Mouse (Mus musculus): ENCODE data around the gene H2afx.

DNA sequence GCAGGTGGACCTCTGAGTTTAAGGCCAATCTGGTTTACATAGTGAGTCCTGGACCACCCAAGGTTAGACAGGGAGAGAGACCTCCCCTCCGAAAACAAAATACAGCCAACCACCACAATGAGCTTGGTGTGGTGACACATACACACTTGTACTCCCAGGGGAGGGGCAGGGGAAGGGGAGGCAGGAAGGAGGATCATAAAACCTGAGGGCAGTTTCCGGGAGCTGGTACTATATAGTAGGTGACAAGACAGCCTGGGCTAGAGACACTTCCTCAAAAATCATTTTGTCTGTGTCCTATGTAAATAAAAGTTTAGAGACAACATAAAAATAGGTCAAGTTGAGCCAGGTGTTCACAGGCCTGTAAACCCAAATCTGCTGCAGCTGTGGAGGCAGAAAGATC is 27.2 kb upstream of the H2afx start:
- TF ChIP-seq CTCF (conservative IDR thresholded peaks at IDR 0.05; ENCODE audit: insufficient read depth, insufficient read length, low read depth, low read length) (no peak), POLR2A (IDR thresholded peaks at IDR 0.05; ENCODE audit: low read depth, low read length) (no peak)
